Mouse (Mus musculus) intestine, postnatal 0 days (tissue): ENCODE results near the gene Plekho1. TPM values are rescaled to one million over a fixed set of nuclear protein-coding genes. Genes with fewer than 3 reads are reported as not detected.
"Not testable (repeated sequence)": the region's sequence is repeated elsewhere in the genome, so short reads cannot be mapped to it uniquely, and the experiment has no call there.

Experiments used
- ATAC-seq: fragments of 200-750 bp; cut with Nextera tagmentation; 2 replicates; pipeline ENCODE4 v1.8.0; 2017; ENCODE audit warnings: mild to moderate bottlenecking, moderate TSS enrichment, moderate library complexity
- H3K27ac ChIP-seq: fragments of 300-500 bp; sonication (generic); 2 replicates; pipeline ENCODE4 v1.5.1; 2014; ENCODE audit warnings: mild to moderate bottlenecking, low read depth, low read length, moderate library complexity
- H3K27me3 ChIP-seq: fragments of 300-500 bp; sonication (generic); replicated peaks from 2 replicates; pipeline ENCODE4 v1.6.1; 2014; ENCODE audit warnings: low read length, mixed read lengths; ENCODE audit not compliant: control insufficient read depth, insufficient read depth
- H3K36me3 ChIP-seq: fragments of 300-500 bp; sonication (generic); 2 replicates; pipeline ENCODE4 v1.6.1; 2014; ENCODE audit warnings: mild to moderate bottlenecking, moderate library complexity; ENCODE audit not compliant: control insufficient read depth, insufficient read depth
- H3K4me1 ChIP-seq: fragments of 300-500 bp; sonication (generic); replicated peaks from 2 replicates; pipeline ENCODE4 v1.6.1; 2014; ENCODE audit warnings: antibody characterized with exemption, low read length, mixed read lengths; ENCODE audit not compliant: control insufficient read depth, insufficient read depth
- H3K4me2 ChIP-seq: fragments of 300-500 bp; sonication (generic); replicated peaks from 2 replicates; pipeline ENCODE4 v1.6.1; 2014; ENCODE audit warnings: low read depth, mild to moderate bottlenecking, moderate library complexity
- H3K4me3 ChIP-seq: fragments of 300-500 bp; sonication (generic); 2 replicates; pipeline ENCODE4 v1.5.1; 2014; ENCODE audit warnings: low read depth, low read length
- H3K9ac ChIP-seq: fragments of 300-500 bp; sonication (generic); 2 replicates; pipeline ENCODE4 v1.6.1; 2014; ENCODE audit warnings: mild to moderate bottlenecking, low read depth, low read length
- H3K9me3 ChIP-seq: fragments of 300-500 bp; sonication (generic); 2 replicates; pipeline ENCODE4 v1.6.1; 2016; ENCODE audit warnings: mixed run types; ENCODE audit not compliant: control insufficient read depth
- CTCF ChIP-seq: sonication (generic); IDR thresholded peaks from 2 replicates; pipeline ENCODE4 v1.5.1; 2016; ENCODE audit warnings: low read depth, mild to moderate bottlenecking, control low read depth, antibody characterized with exemption, moderate library complexity
- WGBS: fragments of 180-500 bp; shearing (Covaris S2); extraction: QIAGEN DNeasy Blood & Tissue Kit; methylation state at CpG from one replicate; pipeline ENCODE4 v1.1.7; 2014; 5-methylcytosine and 5-hydroxymethylcytosine counted together
- polyA plus RNA-seq: library from polyadenylated mRNA; unstranded; fragments of >200 nt; fragmentation: Nextera tagmentation; extraction: Ambion mirVana; gene quantifications from 2 replicates; pipeline ENCODE4 v1.2.1, GENCODE M21; 2015

Gene Plekho1
- polyA plus RNA-seq, 1 experiment from 2014 or later = 18.9 TPM

DNA sequence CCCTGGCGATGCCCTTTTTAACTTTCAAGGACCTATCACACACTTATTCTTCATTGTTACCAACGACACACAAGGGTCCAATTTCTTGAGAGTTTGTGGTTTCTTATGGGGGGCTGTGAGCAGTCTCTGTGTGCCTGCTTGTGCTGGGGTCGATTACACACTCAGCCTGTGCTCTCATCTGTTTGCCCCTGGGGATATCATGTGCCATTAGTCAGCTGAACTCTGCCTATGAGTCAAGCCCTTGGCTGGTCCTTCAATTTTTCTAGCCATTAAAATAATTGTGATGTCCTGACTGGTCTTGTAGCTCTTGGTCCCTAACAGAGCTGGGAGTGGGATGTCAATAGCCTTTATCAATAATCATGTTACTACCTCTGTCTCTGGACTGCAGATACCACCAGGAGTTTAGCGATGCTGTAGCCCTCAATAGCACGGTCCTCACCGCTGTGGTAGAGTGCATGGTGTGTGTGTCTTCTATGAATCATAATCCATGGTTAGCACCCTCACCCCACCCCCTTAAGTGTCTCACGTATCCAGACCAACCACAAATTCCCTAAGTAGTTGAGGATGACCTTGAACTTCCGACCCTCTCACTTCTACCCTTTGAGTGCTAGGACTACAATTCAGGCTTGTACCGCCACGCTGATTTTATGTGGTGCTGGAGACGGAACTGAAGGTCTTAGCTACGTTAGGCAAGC is 15.4 kb downstream of the Plekho1 start:
- no peak overlapping the region for H3K9ac ChIP-seq
- no peak overlapping the region for H3K27ac ChIP-seq
- no peak for ATAC-seq
- peaks cover 1% of the 10 kb centered on the region; the same call in 1 of the 2 replicates for H3K4me1 ChIP-seq
- no peak overlapping the region for H3K4me2 ChIP-seq
- no peaks in the 10 kb centered on the region for H3K9me3 ChIP-seq
- H3K4me3 ChIP-seq = no peak overlapping the region
- WGBS = 78% methylated on average over 12 of the region's 12 CpGs
- H3K27me3 ChIP-seq = no peaks in the 10 kb centered on the region
- H3K36me3 ChIP-seq = no peaks in the 10 kb centered on the region
- TF ChIP-seq CTCF = no peak

DNA sequence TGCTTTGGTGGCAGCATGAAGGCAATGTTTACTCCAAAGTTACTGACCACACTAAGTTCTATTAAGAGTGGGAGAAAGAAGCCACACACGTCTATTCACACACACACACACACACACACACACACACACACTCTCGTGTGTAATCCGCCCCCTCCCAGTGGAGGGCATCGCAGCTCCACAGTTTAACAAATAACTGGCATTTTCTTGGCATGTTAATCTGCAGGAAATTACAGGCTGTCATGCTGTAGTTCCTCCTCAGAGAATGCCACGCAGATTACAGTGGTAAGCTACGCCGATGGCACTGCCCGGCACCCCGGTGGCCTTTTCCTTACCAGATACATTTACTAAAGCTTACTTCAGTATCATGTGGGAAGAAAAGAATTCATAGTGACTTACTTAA is 17.5 kb downstream of the Plekho1 start:
- Histone ChIP-seq H3K36me3 (no peaks in the 10 kb centered on the region), H3K9me3 (no peaks in the 10 kb centered on the region), H3K4me3 (no peak overlapping the region), H3K4me2 (no peak overlapping the region), H3K9ac (no peak overlapping the region), H3K4me1 (no peaks in the 10 kb centered on the region), H3K27ac (no peak overlapping the region), H3K27me3 (peaks cover 8% of the 10 kb centered on the region)
- TF ChIP-seq CTCF = no peak
- no peak for ATAC-seq
- 80% methylated on average over 9 of the region's 9 CpGs for WGBS

DNA sequence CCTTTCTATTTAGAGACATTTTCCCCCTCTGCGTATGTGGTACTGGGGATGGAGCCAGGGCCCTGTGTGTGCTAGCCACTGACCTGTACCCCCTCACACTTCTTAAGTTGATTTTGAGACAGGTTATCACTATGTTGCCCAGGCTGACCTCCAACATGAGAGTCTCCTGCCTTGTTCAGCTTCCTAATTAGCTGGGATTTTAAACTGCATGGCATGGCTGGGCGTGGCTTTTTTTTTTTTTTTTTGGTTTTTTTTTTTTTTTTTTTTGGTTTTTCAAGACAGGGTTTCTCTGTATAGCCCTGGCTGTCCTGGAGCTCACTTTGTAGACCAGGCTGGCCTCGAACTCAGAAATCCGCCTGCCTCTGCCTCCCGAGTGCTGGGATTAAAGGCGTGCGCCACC is 18.2 kb downstream of the Plekho1 start:
- not testable (repeated sequence) for H3K9ac ChIP-seq, H3K4me3 ChIP-seq, H3K27me3 ChIP-seq, H3K27ac ChIP-seq, H3K36me3 ChIP-seq, ATAC-seq, H3K4me1 ChIP-seq, H3K4me2 ChIP-seq, H3K9me3 ChIP-seq
- 90% methylated on average over 7 of the region's 7 CpGs for WGBS

DNA sequence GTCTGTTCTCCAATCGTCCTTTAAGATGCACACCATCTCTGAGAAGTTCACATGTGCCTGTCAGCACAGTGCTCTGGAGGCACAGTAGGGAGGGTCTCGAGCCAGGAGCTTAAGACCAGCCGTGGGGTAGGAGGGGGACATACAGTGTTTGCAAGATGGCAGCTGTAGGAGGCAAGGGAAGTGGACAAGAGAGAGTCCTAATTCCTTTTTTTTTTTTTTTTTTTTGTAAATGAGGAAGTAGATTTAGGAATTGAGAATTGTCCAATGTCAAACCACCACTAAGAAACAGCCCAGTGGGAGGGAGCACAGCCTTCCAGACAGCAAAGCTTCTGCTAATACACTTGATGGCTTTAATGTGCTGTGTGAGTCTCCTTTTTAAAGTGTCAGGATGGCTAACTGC is 18.7 kb downstream of the Plekho1 start:
- Histone ChIP-seq H3K4me1 (no peaks in the 10 kb centered on the region), H3K27ac (no peak overlapping the region)
- 53% methylated on average over 3 of the region's 3 CpGs for WGBS

DNA sequence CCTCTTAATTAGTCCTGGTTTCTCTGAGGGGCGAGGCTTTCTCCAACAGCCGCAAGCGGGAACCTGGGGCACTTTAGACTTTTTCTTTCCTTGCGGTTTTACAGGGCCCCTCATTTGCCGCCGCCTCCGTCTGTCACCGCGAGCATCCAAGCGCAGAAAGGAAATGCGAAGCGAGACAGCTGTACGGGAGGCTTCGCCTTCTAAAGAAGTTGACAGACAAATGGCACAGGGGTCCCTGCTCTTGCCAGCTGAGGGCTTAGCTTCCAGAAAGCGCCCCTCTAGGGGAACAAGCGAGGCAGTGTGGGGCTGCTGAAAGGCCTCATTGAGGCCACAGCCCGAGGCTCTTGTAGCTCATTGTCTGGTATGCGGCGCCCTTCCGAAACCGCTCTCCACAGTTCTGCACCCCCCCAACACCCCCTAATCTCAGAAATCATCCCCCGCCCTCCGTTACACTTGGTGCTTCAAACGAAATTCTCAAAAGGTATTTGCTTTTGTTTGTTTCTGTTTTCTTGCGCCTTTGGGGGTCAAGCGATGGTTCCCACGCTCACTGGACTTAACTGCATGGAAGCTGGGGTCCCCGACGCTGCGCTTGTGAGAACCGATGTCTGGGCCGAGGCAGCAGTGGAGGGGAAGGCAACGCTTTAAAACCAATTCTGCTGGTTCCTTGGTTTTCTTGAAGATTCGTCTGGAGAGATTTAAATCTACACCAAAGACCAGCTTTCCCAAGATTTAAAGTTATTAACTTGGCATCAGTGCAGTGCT is 22.7 kb downstream of the Plekho1 start:
- Histone ChIP-seq H3K9ac (no peak overlapping the region), H3K4me2 (peak overlapping the region; percentile 53), H3K4me3 (peak overlapping the region; percentile 13), H3K36me3 (no peaks in the 10 kb centered on the region), H3K27me3 (peaks cover 8% of the 10 kb centered on the region), H3K4me1 (no peaks in the 10 kb centered on the region), H3K9me3 (no peaks in the 10 kb centered on the region), H3K27ac (no peak overlapping the region)
- no peak for TF ChIP-seq CTCF
- no peak for ATAC-seq
- WGBS = 8% methylated on average over 34 of the region's 34 CpGs

More for the DNA sequence above, 18.7 kb downstream of the Plekho1 start:
- Histone ChIP-seq H3K9ac (no peak overlapping the region), H3K4me2 (no peak overlapping the region), H3K9me3 (no peaks in the 10 kb centered on the region), H3K4me3 (no peak overlapping the region), H3K36me3 (no peaks in the 10 kb centered on the region), H3K27me3 (peaks cover 8% of the 10 kb centered on the region)
- TF ChIP-seq CTCF = no peak
- no peak for ATAC-seq

DNA sequence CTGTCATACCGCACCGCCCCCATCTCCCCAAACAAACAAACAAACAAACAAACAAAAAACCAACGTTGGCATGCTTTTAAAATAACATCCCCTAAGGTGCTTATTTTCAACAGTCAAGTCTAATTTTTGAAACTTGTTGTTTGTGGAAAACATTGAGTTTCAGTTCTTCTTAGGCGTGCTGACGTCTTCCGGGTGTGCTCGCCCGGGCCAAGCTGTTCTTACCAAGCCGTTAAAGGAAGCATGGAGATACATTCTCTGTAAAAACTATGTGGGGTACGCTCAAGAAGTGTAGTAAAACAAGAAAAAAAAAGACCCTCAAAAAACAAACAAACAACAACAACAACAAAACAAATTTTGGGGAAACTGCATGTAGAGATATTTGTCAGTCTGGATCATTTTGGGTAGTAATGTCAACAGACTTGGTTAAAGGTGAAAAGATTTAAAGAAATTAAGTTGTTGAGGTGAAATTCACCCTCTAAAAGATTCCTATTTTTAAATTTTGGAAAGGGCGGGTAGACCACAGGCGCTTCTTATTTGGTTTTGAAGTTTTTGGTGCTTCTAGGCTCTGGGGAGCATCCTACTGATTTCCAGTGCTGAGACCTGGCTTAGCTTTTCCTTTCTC is 23.4 kb downstream of the Plekho1 start:
- H3K36me3 ChIP-seq = no peaks in the 10 kb centered on the region
- H3K4me2 ChIP-seq = peak overlapping the region; percentile 53
- no peaks in the 10 kb centered on the region for H3K9me3 ChIP-seq
- TF ChIP-seq CTCF = no peak
- ATAC-seq = no peak
- 78% methylated on average over 12 of the region's 12 CpGs for WGBS
- H3K9ac ChIP-seq = no peak overlapping the region
- no peaks in the 10 kb centered on the region for H3K4me1 ChIP-seq
- H3K27ac ChIP-seq = no peak overlapping the region
- H3K4me3 ChIP-seq = peak overlapping the region; percentile 13
- H3K27me3 ChIP-seq = peaks cover 8% of the 10 kb centered on the region

DNA sequence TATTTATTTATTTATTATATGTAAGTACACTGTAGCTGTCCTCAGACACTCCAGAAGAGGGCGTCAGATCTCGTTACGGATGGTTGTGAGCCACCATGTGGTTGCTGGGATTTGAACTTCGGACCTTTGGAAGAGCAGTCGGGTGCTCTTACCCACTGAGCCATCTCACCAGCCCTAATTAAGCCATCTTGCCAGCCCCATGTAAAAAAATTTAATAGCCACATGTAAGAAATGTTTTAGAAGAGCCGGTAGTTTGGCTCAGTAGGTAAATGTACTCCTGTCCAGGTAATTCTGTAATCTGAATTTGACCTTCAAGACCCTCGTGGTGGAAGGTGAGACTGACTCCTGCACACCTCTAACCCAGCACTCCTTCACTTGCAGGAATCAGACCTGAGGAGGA is 25.1 kb downstream of the Plekho1 start:
- H3K27ac ChIP-seq, H3K4me2 ChIP-seq, H3K9ac ChIP-seq, H3K36me3 ChIP-seq, H3K4me1 ChIP-seq, H3K27me3 ChIP-seq, ATAC-seq, H3K9me3 ChIP-seq, H3K4me3 ChIP-seq: not testable (repeated sequence)
- WGBS = 68% methylated on average over 6 of the region's 7 CpGs
